Mouse (Mus musculus) layer of hippocampus, adult 2 months (tissue): ENCODE results near the gene Glul. TPM values are rescaled to one million over a fixed set of nuclear protein-coding genes. Genes with fewer than 3 reads are reported as not detected.
"Not testable (repeated sequence)": the region's sequence is repeated elsewhere in the genome, so short reads cannot be mapped to it uniquely, and the experiment has no call there.

Experiments
- DNase-seq, 2 experiments: peaks; one replicate each; pipeline ENCODE4 v3.0.0; 2022; ENCODE audit warnings: low spot score in 2 of 2
- H3K27ac ChIP-seq: fragments of 200-600 bp; 2 replicates; pipeline ENCODE4 v1.8.1; 2022
- H3K4me3 ChIP-seq: fragments of 200-600 bp; 2 replicates; pipeline ENCODE4 v1.8.1; 2022; ENCODE audit warnings: mild to moderate bottlenecking
- CTCF ChIP-seq: fragments of 200-600 bp; conservative IDR thresholded peaks from 2 replicates; pipeline ENCODE4 v1.8.1; 2022; ENCODE audit warnings: antibody characterized with exemption, mild to moderate bottlenecking, moderate library complexity
- long read RNA-seq, 2 experiments: library from polyadenylated mRNA; stranded (forward); transcript quantifications; one replicate each; pipeline ENCODE4 v2.0.0; 2021; ENCODE audit warnings: borderline mapping rate in 2 of 2
- total RNA-seq, 2 experiments: library from RNA; stranded (reverse); gene quantifications; 2 replicates each; pipeline ENCODE4 v1.2.3; 2021

Gene Glul
- total RNA-seq = 1,000 to 10,000 TPM; 1,778 to 1,824 TPM
- long read RNA-seq, experiment 1, transcript Glul-201 (7 exons, 2,792 nt) = major isoform, 36 of 59 reads
- long read RNA-seq, experiment 1, partial matches to known transcripts = 5 of 59 reads
- long read RNA-seq, experiment 1, other reads (novel, unspliced or antisense) = 18 of 59 reads
- long read RNA-seq, experiment 2, transcript Glul-201 (7 exons, 2,792 nt) = major isoform, 52 of 87 reads
- long read RNA-seq, experiment 2, partial matches to known transcripts = 13 of 87 reads
- long read RNA-seq, experiment 2, other reads (novel, unspliced or antisense) = 22 of 87 reads

DNA sequence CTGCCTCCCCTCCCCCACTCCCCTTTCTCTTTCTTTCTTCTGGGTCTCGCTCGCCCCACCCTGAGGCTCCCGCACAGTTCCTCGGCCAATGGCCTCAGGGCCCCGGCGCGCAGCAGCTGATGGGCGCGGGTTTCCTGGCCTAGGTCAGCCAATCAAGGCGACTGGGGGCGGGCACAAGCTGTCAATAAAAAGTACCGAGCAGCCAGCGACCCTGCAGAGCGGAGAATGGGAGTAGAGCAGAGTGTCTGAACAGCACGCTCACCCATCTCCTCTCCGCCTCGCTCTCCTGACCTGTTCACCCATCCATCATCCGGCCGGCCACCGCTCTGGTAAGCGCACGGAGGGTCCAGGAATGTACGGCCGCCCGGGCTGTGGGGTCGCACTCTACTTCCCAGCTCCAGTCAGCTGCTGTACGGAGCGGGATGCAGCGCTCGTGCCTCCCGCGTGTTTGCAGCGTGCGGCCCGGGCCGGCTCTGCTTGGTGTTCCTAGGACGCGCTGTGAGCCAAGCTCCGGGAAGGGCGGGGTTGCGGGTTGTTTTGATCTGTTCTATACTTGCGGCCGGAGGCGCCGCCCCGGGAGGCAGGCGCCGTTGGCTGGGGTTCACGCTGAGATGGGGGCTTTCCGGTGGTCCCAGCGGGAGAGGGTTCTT, at the start of gene Glul, which contains the start of gene Teddm2:
Gene Glul (plus strand): TSS at position 214 of the 650 bp plus-strand sequence.
Gene Teddm2 (minus strand): TSS at position 498 of the 650 bp plus-strand sequence.
- peak; percentile 89 to 94 for DNase-seq
- H3K27ac ChIP-seq = peak within 1 kb of the TSS; percentile 97
- no peak for TF ChIP-seq CTCF
- peak within 1 kb of the TSS; percentile 75 for H3K4me3 ChIP-seq

DNA sequence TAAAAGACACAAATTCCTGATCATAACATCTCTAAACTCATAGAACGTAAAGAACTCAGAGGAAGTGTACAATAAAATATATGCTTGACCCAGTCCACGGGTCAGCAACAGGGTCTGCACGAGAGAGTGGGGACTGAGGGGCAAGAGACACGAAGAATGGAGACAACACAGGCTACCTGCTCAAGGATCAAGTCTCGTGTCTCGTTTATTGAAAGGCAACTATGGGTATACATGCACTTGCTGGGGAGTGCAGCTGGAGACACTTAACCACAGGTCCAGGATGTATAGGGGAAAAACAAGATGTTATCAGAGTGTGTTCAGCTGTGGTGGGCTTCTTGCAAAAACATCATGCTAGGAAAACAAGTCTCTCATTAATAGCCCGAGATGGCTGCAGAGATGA, 47.0 kb upstream of the Glul start:
- not testable (repeated sequence) for H3K27ac ChIP-seq, DNase-seq, H3K4me3 ChIP-seq

DNA sequence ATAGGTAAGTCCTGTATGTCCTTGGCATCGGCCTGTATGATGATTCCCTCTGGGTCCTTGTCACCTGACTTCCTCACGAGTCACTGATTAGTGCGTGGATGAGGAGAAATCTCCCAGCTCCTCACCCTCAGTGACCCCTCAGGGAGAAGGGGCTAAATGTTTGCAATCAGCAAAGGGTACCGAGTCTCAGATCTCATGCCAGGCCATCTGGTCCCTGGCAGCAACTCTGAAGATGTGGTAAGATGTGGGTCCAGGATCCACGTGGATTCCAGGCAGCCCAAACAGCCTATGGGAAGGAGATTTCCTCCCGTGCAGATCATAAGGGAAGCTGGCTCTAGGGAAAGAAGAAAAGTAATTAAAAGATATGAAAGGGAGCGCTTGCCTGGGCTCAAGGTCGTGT, 43.8 kb upstream of the Glul start:
- H3K27ac ChIP-seq = no peak overlapping the region
- no peak for DNase-seq
- no peak for TF ChIP-seq CTCF
- no peak overlapping the region for H3K4me3 ChIP-seq

DNA sequence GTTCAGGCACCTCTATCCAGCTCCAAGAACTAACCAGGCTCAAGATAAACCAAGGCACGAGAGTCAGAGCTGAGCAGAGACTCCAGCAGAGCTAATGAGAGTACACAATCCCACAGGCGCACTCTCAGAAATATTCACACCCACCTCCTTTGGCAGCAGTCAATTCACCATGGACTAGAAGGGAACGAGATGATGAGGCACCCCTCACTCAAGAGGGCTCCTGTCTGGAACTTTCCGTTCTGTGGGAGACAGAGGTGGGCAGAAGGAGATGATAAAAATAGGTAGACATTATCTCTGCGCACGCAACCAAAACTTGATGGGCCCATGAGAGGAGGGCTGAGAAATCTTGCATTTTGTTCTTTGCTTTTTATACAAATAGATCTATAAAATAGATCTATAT, 25.7 kb upstream of the Glul start, which contains the start of gene Teddm1b:
Gene Teddm1b (plus strand): TSS at position 301 of the 400 bp plus-strand sequence.
- Histone ChIP-seq H3K4me3 (no peak within 1 kb of the TSS), H3K27ac (no peak within 1 kb of the TSS)
- TF ChIP-seq CTCF = no peak
- no peak for DNase-seq

DNA sequence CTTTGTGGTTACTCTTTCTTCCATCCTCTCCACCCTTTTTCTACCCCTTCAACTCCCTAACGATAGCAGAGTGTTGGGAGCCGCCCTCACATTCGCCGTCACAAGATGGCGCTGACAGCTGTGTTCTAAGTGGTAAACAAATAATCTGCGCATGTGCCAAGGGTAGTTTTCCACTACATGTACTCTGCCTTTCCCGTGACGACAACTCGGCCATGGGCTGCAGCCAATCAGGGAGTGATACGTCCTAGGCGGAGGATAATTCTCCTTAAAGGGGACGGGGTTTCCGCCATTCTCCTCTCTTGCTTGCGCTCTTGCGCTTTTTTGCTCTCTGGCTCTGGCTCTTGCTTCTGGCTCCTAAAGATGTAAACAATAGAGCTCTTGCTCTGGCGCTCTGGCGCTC, 19.4 kb upstream of the Glul start:
- not testable (repeated sequence) for DNase-seq, H3K4me3 ChIP-seq, H3K27ac ChIP-seq

DNA sequence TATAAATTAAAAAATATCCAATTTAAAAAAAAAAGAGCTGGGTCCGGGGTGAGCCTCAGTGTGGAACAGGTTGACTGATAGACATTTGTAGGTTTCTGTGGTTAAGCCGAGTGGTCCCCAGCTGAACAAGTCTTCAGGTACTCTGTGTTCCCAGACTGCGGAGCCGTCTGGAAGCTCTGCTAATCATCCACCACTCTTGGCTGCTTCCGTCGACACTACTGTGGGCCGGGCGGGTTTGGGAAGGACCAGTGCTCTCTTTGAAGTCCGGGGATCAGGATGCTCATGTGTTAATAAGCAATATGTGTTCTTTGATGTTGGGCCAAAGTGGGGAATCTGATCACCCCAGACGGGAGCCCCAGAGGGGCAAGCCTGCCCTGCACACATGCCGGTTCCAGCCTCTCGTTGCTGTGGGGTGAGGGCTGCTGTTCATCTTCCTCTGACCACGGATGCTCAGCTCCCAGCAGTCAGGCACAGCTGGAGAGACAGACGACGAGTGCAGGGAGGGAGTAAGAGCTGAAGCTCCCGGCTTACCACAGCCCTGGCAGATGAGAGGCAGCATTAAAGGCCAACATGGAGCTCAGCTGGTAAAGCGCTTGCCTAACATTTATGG, 13.6 kb upstream of the Glul start:
- Histone ChIP-seq H3K27ac (no peak overlapping the region), H3K4me3 (no peak overlapping the region)
- no peak for TF ChIP-seq CTCF
- DNase-seq = no peak

DNA sequence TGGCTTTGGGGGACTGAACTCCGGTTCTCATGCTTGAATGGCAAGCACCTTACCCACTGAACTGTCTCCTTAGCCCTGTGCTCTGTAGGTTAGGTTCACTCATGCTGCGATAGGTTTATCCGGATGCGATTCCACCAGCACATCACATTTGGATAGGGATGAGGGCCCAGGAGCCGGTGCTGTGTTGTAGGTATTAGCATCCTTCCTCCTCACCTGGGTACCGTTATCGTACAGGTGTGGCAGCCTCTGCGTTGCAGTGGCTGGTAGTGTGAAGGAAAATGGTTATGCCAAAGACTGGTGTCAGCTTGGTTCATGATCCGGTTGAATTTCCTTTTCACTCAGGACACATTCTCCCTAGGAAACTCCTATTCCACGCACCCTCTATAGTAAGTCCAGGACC, 9.6 kb upstream of the Glul start:
- H3K27ac ChIP-seq = no peak overlapping the region
- TF ChIP-seq CTCF = no peak
- no peak overlapping the region for H3K4me3 ChIP-seq
- DNase-seq = no peak

DNA sequence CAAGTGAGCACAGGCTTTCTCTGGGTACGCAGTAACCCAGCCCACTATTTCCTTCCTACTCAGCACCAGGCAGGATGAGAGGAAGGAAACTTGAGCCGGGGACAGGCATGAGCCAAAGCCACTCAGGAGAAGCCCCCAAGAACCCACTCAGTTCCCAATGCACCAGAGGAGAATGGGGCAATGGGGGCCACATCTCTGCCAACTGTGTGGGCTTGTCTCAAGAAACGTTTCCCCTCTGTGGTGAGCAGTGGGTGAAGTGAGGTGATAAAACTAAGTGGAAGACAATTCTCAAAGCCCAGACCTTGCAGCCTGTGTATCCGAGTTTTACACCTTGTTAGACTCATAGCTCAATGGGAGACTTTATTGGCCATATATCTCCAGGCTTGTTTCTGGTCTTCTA, 8.3 kb upstream of the Glul start, which contains the start of gene Teddm1a:
Gene Teddm1a (plus strand): TSS at position 301 of the 400 bp plus-strand sequence.
- TF ChIP-seq CTCF = no peak
- Histone ChIP-seq H3K27ac (no peak within 1 kb of the TSS), H3K4me3 (no peak within 1 kb of the TSS)
- DNase-seq = no peak

DNA sequence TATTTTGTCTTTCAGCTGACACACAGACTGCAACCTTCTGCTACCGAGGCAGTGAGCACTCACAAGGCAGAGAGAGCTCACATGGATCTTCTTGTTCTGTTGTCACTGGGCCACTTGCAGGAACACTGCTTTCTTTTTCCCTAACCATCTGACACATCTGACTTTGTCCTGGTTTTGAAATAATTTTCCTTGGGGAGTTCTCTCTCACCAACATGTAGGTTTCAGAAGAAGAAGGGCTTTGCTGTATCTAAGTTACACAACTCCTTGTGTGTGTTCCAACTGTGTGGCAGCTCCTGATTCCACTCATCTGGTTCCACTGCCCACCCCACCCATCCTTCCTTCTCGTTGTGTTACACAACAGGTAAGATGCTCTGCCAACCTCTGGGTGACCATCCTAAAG, 6.0 kb upstream of the Glul start:
- Histone ChIP-seq H3K27ac (no peak overlapping the region), H3K4me3 (no peak overlapping the region)
- DNase-seq = no peak
- TF ChIP-seq CTCF = no peak

DNA sequence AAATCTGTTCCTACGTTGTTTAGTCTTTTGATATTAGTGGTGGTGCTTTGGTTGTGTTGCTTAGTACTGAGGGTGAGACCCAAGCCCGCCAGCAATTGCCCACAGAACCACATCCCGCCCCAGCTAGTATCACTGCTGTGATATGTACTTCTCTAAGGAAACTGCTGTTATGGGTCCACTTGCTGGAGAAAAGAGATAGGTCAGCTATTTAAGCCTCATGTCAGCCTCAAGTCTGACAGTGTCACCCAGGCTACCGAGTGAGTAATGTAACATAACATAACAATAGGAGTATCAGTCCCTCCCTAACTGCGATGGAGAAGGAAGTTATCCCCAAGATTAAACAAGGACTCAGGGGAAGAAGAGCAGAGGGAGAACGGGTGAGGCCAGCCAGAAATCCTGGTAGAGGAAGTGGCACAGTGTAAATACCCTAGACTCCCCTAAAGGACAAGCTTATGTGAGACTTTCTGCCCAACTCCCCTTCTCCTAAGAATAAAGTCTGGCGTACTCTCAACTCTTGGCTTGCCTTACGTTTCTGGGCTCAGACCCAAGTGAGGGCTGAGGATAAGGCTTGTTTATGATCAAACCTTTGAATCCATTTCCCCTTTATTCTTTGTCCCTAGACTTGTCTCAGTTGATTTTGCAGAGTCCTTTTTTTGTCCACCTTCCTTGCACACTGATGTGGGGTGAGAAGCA, 5.4 kb upstream of the Glul start:
- DNase-seq = no peak
- no peak overlapping the region for H3K4me3 ChIP-seq
- H3K27ac ChIP-seq = no peak overlapping the region
- TF ChIP-seq CTCF = no peak

DNA sequence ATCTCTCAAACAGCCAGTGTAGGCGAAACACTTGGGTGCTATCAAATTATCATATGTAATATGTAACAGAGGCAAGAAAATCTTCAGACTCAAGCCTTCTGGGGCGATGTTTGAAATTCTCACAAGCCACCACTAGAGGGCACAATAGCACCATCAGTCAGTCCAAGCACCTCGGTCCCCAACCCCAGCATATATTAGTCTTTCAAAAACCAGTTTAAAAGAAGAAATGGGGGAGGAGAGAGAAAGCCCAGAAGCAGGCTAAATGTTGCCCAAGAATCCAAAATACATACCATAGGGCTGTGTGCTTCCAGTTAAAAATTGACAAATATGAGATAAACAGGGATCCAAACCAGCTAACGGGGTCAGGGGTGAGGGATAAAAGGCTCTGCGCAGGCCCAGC, 4.8 kb upstream of the Glul start:
- Histone ChIP-seq H3K4me3 (no peak overlapping the region), H3K27ac (peak overlapping the region; percentile 21; the same call in 1 of the 2 replicates)
- TF ChIP-seq CTCF = peak; percentile 97
- peak; percentile 82 to 85 for DNase-seq

DNA sequence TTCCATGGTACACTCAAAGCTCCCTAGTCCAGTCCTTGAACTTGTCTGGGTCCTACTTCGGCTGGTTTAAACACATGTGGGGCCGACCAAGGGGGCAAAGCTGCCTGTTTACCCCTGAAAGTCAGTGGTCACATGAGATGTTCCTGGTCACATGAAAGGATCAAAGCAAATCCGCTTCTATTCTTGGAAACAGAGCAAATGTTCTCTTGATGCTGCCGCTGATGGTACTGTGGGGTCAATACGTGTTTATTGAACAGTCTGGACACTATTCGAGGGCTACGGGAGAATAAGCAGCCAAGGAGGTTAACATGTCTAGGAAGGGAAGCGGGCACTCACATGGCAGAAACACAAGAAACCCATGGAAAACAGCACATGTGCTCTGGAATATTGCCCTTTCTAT, 2.5 kb upstream of the Glul start:
- no peak for DNase-seq
- Histone ChIP-seq H3K4me3 (no peak overlapping the region), H3K27ac (no peak overlapping the region)
- TF ChIP-seq CTCF = no peak
